Mouse (Mus musculus) NIH3T3 (cell line): Measurements from ENCODE around the gene Mtch2.
"Not testable (repeated sequence)": the region's sequence is repeated elsewhere in the genome, so short reads cannot be mapped to it uniquely, and the experiment has no call there.

ENCODE experiments used
- DNase-seq: peaks from one replicate; pipeline ENCODE4 v3.0.0-alpha.2; 2012; ENCODE audit warnings: low read depth

The Mtch2 gene

GRCm38 (mm10) chr2:90846955-90847680, at the start of gene Mtch2:
Gene Mtch2 (plus strand): TSS chr2:90847155.
- DNase-seq = peak; percentile 99

GRCm38 (mm10) chr2:90808241-90809126, 38.5 kb upstream of the Mtch2 start:
- no peak for DNase-seq

GRCm38 (mm10) chr2:90810751-90811150, 36.2 kb upstream of the Mtch2 start:
- no peak for DNase-seq

- no peak for DNase-seq
These were observed 31.7 kb upstream of the Mtch2 start for GRCm38 (mm10) chr2:90815266-90815665.

- no peak for DNase-seq
These were observed 30.8 kb upstream of the Mtch2 start for GRCm38 (mm10) chr2:90816144-90816543.

GRCm38 (mm10) chr2:90818710-90819109, 28.2 kb upstream of the Mtch2 start:
- no peak for DNase-seq

GRCm38 (mm10) chr2:90820894-90821293, 26.1 kb upstream of the Mtch2 start:
- no peak for DNase-seq

GRCm38 (mm10) chr2:90822978-90823377, 24.0 kb upstream of the Mtch2 start:
- DNase-seq = no peak

- DNase-seq = no peak
These were observed 23.2 kb upstream of the Mtch2 start for GRCm38 (mm10) chr2:90823781-90824180.

- DNase-seq = not testable (repeated sequence)
These were observed 22.4 kb upstream of the Mtch2 start for GRCm38 (mm10) chr2:90824528-90824927.

GRCm38 (mm10) chr2:90825515-90826172, 21.3 kb upstream of the Mtch2 start:
- peak; percentile 23 for DNase-seq

GRCm38 (mm10) chr2:90828739-90829138, 18.2 kb upstream of the Mtch2 start:
- no peak for DNase-seq

GRCm38 (mm10) chr2:90833502-90833901, 13.5 kb upstream of the Mtch2 start:
- DNase-seq = no peak

GRCm38 (mm10) chr2:90838621-90839020, 8.3 kb upstream of the Mtch2 start:
- peak; percentile 11 for DNase-seq

- DNase-seq = no peak
These were observed 3.3 kb upstream of the Mtch2 start for GRCm38 (mm10) chr2:90843666-90844065.

GRCm38 (mm10) chr2:90844262-90844661, 2.7 kb upstream of the Mtch2 start:
- DNase-seq = no peak

- no peak for DNase-seq
These were observed 1.7 kb upstream of the Mtch2 start for GRCm38 (mm10) chr2:90845234-90845633.

- peak; percentile 7 for DNase-seq
These were observed 784 bp upstream of the Mtch2 start for GRCm38 (mm10) chr2:90846171-90846570.

- DNase-seq = no peak
These were observed 379 bp upstream of the Mtch2 start for GRCm38 (mm10) chr2:90846597-90846954.

- peak; percentile 33 for DNase-seq
These were observed 711 bp downstream of the Mtch2 start for GRCm38 (mm10) chr2:90847681-90848050.

- peak; percentile 79 for DNase-seq
These were observed 1.4 kb downstream of the Mtch2 start for GRCm38 (mm10) chr2:90848331-90848730.

- DNase-seq = no peak
These were observed 3.4 kb downstream of the Mtch2 start for GRCm38 (mm10) chr2:90850401-90850800.

GRCm38 (mm10) chr2:90861486-90861885, 14.5 kb downstream of the Mtch2 start:
- no peak for DNase-seq
